Mouse (Mus musculus) embryonic facial prominence, embryonic 12.5 days (tissue): ENCODE results near the gene Nxpe3. TPM values are rescaled to one million over a fixed set of nuclear protein-coding genes. Genes with fewer than 3 reads are reported as not detected.

Experiments used
- polyA plus RNA-seq: library from polyadenylated mRNA; unstranded; fragments of >200 nt; fragmentation: Nextera tagmentation; extraction: Ambion mirVana; gene quantifications from 2 replicates; pipeline ENCODE4 v1.2.1, GENCODE M21; 2016

Gene Nxpe3
- polyA plus RNA-seq, 1 experiment from 2014 or later: 0.83 TPM

Other genes with a start within 250 kb of the Nxpe3 start
- gene Nfkbiz, start 56.4 kb downstream of the Nxpe3 start, polyA plus RNA-seq: 4.2 and 4.8 TPM in 2 replicates
- 13.3 and 16.3 TPM in 2 replicates for gene Cep97, start 39.6 kb upstream of the Nxpe3 start, polyA plus RNA-seq
- 795 and 800 TPM in 2 replicates for gene Rpl24, start 71.0 kb upstream of the Nxpe3 start, polyA plus RNA-seq
- 22.6 and 23.3 TPM in 2 replicates for gene Zbtb11, start 78.6 kb upstream of the Nxpe3 start, polyA plus RNA-seq
- gene Pcnp, start 134.5 kb upstream of the Nxpe3 start, polyA plus RNA-seq: 263 and 281 TPM in 2 replicates
- gene Trmt10c, start 142.5 kb upstream of the Nxpe3 start, polyA plus RNA-seq: 28.5 and 31.5 TPM in 2 replicates
- 45.0 and 45.4 TPM in 2 replicates for gene Senp7, start 153.1 kb upstream of the Nxpe3 start, polyA plus RNA-seq